Mouse (Mus musculus): ENCODE results near the gene Coq3. TPM values are rescaled to one million over a fixed set of nuclear protein-coding genes. Genes with fewer than 3 reads are reported as not detected.

The Coq3 gene
- polyA plus RNA-seq, 1 experiment: 5.4 TPM

GRCm38 (mm10) chr4:21944672-21945071 is 65.2 kb downstream of the Coq3 start:
- Histone ChIP-seq H3K36me3 (ENCODE audit: control insufficient read depth, insufficient read depth, low read length) (no peaks in the 10 kb centered on the region), H3K27ac (ENCODE audit: insufficient read depth, low read depth, low read length) (no peak overlapping the region), H3K4me1 (ENCODE audit: control insufficient read depth, insufficient read depth, low read length) (no peaks in the 10 kb centered on the region), H3K27me3 (replicated peaks; ENCODE audit: control insufficient read depth, insufficient read depth, low read length) (no peaks in the 10 kb centered on the region), H3K4me3 (ENCODE audit: insufficient read depth, low read depth, low read length) (no peak overlapping the region)
- TF ChIP-seq CTCF (conservative IDR thresholded peaks at IDR 0.05; ENCODE audit: insufficient read depth, insufficient read length, low read depth, low read length): no peak
- TF ChIP-seq POLR2A (IDR thresholded peaks at IDR 0.05; ENCODE audit: low read depth, low read length): no peak
- WGBS: 81% methylated on average over 3 of the region's 3 CpGs
- no peak for DNase-seq

GRCm38 (mm10) chr4:21951444-21951843 is 72.0 kb downstream of the Coq3 start:
- no peaks in the 10 kb centered on the region for H3K36me3 ChIP-seq (ENCODE audit: control insufficient read depth, insufficient read depth, low read length)
- no peaks in the 10 kb centered on the region for H3K27me3 ChIP-seq (replicated peaks; ENCODE audit: control insufficient read depth, insufficient read depth, low read length)
- H3K4me1 ChIP-seq (ENCODE audit: control insufficient read depth, insufficient read depth, low read length): no peaks in the 10 kb centered on the region
- TF ChIP-seq POLR2A (IDR thresholded peaks at IDR 0.05; ENCODE audit: low read depth, low read length) (no peak), CTCF (conservative IDR thresholded peaks at IDR 0.05; ENCODE audit: insufficient read depth, insufficient read length, low read depth, low read length) (no peak)
- H3K27ac ChIP-seq (ENCODE audit: insufficient read depth, low read depth, low read length): no peak overlapping the region
- H3K4me3 ChIP-seq (ENCODE audit: insufficient read depth, low read depth, low read length): no peak overlapping the region
- DNase-seq: peak; percentile 14
- 39% methylated on average over 6 of the region's 6 CpGs for WGBS

GRCm38 (mm10) chr4:21952255-21952654 is 72.8 kb downstream of the Coq3 start:
- Histone ChIP-seq H3K4me3 (ENCODE audit: insufficient read depth, low read depth, low read length) (no peak overlapping the region), H3K27me3 (replicated peaks; ENCODE audit: control insufficient read depth, insufficient read depth, low read length) (no peaks in the 10 kb centered on the region), H3K4me1 (ENCODE audit: control insufficient read depth, insufficient read depth, low read length) (no peaks in the 10 kb centered on the region), H3K36me3 (ENCODE audit: control insufficient read depth, insufficient read depth, low read length) (no peaks in the 10 kb centered on the region), H3K27ac (ENCODE audit: insufficient read depth, low read depth, low read length) (no peak overlapping the region)
- WGBS: 54% methylated on average over 2 of the region's 2 CpGs
- TF ChIP-seq CTCF (conservative IDR thresholded peaks at IDR 0.05; ENCODE audit: insufficient read depth, insufficient read length, low read depth, low read length): no peak
- no peak for TF ChIP-seq POLR2A (IDR thresholded peaks at IDR 0.05; ENCODE audit: low read depth, low read length)
- no peak for DNase-seq

GRCm38 (mm10) chr4:21957570-21958321 is 78.3 kb downstream of the Coq3 start:
- TF ChIP-seq POLR2A (IDR thresholded peaks at IDR 0.05; ENCODE audit: low read depth, low read length) (no peak), CTCF (conservative IDR thresholded peaks at IDR 0.05; ENCODE audit: insufficient read depth, insufficient read length, low read depth, low read length) (peak; percentile 58)
- DNase-seq: peak; percentile 43
- Histone ChIP-seq H3K27me3 (replicated peaks; ENCODE audit: control insufficient read depth, insufficient read depth, low read length) (no peaks in the 10 kb centered on the region), H3K27ac (ENCODE audit: insufficient read depth, low read depth, low read length) (no peak overlapping the region), H3K4me1 (ENCODE audit: control insufficient read depth, insufficient read depth, low read length) (no peaks in the 10 kb centered on the region), H3K36me3 (ENCODE audit: control insufficient read depth, insufficient read depth, low read length) (no peaks in the 10 kb centered on the region), H3K4me3 (ENCODE audit: insufficient read depth, low read depth, low read length) (no peak overlapping the region)
- 63% methylated on average over 7 of the region's 7 CpGs for WGBS

Other genes starting within 250 kb of the Coq3 start
- not detected in 2 replicates for gene Prdm13, start 193.7 kb upstream of the Coq3 start, polyA plus RNA-seq (2012; rRNA removed)
- gene Ccnc, start 152.0 kb upstream of the Coq3 start, polyA plus RNA-seq (2012; rRNA removed): 6.3 and 8.3 TPM in 2 replicates
- 2.6 and 2.8 TPM in 2 replicates for gene Usp45, start 112.5 kb upstream of the Coq3 start, polyA plus RNA-seq (2012; rRNA removed)
- gene Tstd3, start 112.5 kb upstream of the Coq3 start, polyA plus RNA-seq (2012; rRNA removed): 3.0 and 3.9 TPM in 2 replicates
- 34.4 and 44.9 TPM in 2 replicates for gene Pnisr, start 32.1 kb upstream of the Coq3 start, polyA plus RNA-seq (2012; rRNA removed)
- 0.20 and 0.22 TPM in 2 replicates for gene Faxc, start 51.7 kb downstream of the Coq3 start, polyA plus RNA-seq (2012; rRNA removed)

Measured in kidney, adult 2 months (tissue).